Mouse (Mus musculus) limb, embryonic 14.5 days (tissue): Measurements from ENCODE around the gene Slc36a2. TPM values are rescaled to one million over a fixed set of nuclear protein-coding genes. Genes with fewer than 3 reads are reported as not detected.

Experiments used
- ATAC-seq: fragments of 200-750 bp; cut with Nextera tagmentation; 2 replicates; pipeline ENCODE4 v1.8.0; 2017; ENCODE audit warnings: low read depth, moderate number of reproducible peaks, moderate TSS enrichment; ENCODE audit not compliant: low FRiP score
- DNase-seq: peaks from one replicate; pipeline ENCODE4 v3.0.0-alpha.2; 2015; ENCODE audit warnings: low spot score
- H3K27ac ChIP-seq: fragments of 300-500 bp; sonication (generic); replicated peaks from 2 replicates; pipeline ENCODE4 v1.5.1; 2014; ENCODE audit warnings: low read depth, mild to moderate bottlenecking, low read length, moderate library complexity, mixed read lengths
- H3K27me3 ChIP-seq: fragments of 300-500 bp; sonication (generic); 2 replicates; pipeline ENCODE4 v1.6.1; 2014; ENCODE audit warnings: low read length, mixed read lengths; ENCODE audit not compliant: control insufficient read depth, insufficient read depth
- H3K36me3 ChIP-seq: fragments of 300-500 bp; sonication (generic); 2 replicates; pipeline ENCODE4 v1.6.1; 2014; ENCODE audit warnings: mild to moderate bottlenecking, low read length, moderate library complexity, mixed read lengths; ENCODE audit not compliant: control insufficient read depth, insufficient read depth
- H3K4me1 ChIP-seq: fragments of 300-500 bp; sonication (generic); 2 replicates; pipeline ENCODE4 v1.6.1; 2014; ENCODE audit warnings: antibody characterized with exemption, low read length, mixed read lengths; ENCODE audit not compliant: control insufficient read depth, insufficient read depth
- H3K4me2 ChIP-seq: fragments of 300-500 bp; sonication (generic); replicated peaks from 2 replicates; pipeline ENCODE4 v1.6.1; 2014; ENCODE audit warnings: low read depth, mild to moderate bottlenecking, low read length, moderate library complexity; ENCODE audit not compliant: severe bottlenecking
- H3K4me3 ChIP-seq: fragments of 300-500 bp; sonication (generic); replicated peaks from 2 replicates; pipeline ENCODE4 v1.5.1; 2014; ENCODE audit warnings: low read length
- H3K9ac ChIP-seq: fragments of 300-500 bp; sonication (generic); 2 replicates; pipeline ENCODE4 v1.6.1; 2014; ENCODE audit warnings: mild to moderate bottlenecking, low read depth, low read length, moderate library complexity; ENCODE audit not compliant: severe bottlenecking
- H3K9me3 ChIP-seq: fragments of 300-500 bp; sonication (generic); 2 replicates; pipeline ENCODE4 v1.6.1; 2016; ENCODE audit warnings: low read length; ENCODE audit not compliant: control insufficient read depth
- POLR2A ChIP-seq: fragments of 200-500 bp; IDR thresholded peaks from 2 replicates; pipeline ENCODE4 v1.8.0; 2012; ENCODE audit warnings: inconsistent platforms, mild to moderate bottlenecking, moderate library complexity, borderline replicate concordance; ENCODE audit not compliant: insufficient read depth, insufficient read length; ENCODE audit errors: extremely low read depth
- WGBS: fragments of 180-500 bp; shearing (Covaris S2); extraction: QIAGEN DNeasy Blood & Tissue Kit; methylation state at CpG from one replicate; pipeline ENCODE4 v1.1.7; 2014; 5-methylcytosine and 5-hydroxymethylcytosine counted together
- polyA plus RNA-seq, 2 experiments: library from polyadenylated mRNA; depleted of rRNA in 1 of 2; stranded (reverse) in 1 of 2; unstranded in 1 of 2; fragments of >200 nt; fragmentation: Nextera tagmentation in 1 of 2; extraction: Ambion mirVana in 1 of 2; gene quantifications; 2 replicates each; pipeline versions ENCODE4 v1.2.1 to v1.2.3; 2012 to 2014

The Slc36a2 gene
- polyA plus RNA-seq, 2 experiments: 1.4 to 1.7 TPM

GRCm38 (mm10) chr11:55168914-55169313 lies 16.0 kb downstream of the Slc36a2 start:
- Histone ChIP-seq H3K27ac (no peak overlapping the region), H3K4me1 (no peaks in the 10 kb centered on the region), H3K36me3 (no peaks in the 10 kb centered on the region), H3K9ac (no peak overlapping the region), H3K4me3 (no peak overlapping the region), H3K4me2 (no peak overlapping the region), H3K9me3 (no peaks in the 10 kb centered on the region), H3K27me3 (no peaks in the 10 kb centered on the region)
- ATAC-seq (no peak), DNase-seq (no peak)
- no peak for TF ChIP-seq POLR2A
- WGBS: 83% methylated on average over 6 of the region's 6 CpGs

GRCm38 (mm10) chr11:55168504-55168903 lies 16.4 kb downstream of the Slc36a2 start:
- Histone ChIP-seq H3K4me3 (no peak overlapping the region), H3K27me3 (no peaks in the 10 kb centered on the region), H3K4me2 (no peak overlapping the region), H3K27ac (no peak overlapping the region), H3K4me1 (no peaks in the 10 kb centered on the region), H3K9me3 (no peaks in the 10 kb centered on the region), H3K9ac (no peak overlapping the region), H3K36me3 (no peaks in the 10 kb centered on the region)
- 87% methylated on average over 4 of the region's 4 CpGs for whole genome bisulfite sequencing
- no peak for TF ChIP-seq POLR2A
- DNase-seq (no peak), ATAC-seq (no peak)

- H3K27ac ChIP-seq: no peak overlapping the region
- ATAC-seq: no peak
These were observed 19.1 kb downstream of the Slc36a2 start for GRCm38 (mm10) chr11:55165748-55166147.

GRCm38 (mm10) chr11:55164723-55165122 lies 20.2 kb downstream of the Slc36a2 start:
- DNase-seq (no peak), ATAC-seq (no peak)
- 43% methylated on average over 3 of the region's 3 CpGs for WGBS
- no peaks in the 10 kb centered on the region for H3K9me3 ChIP-seq
- H3K27me3 ChIP-seq: no peaks in the 10 kb centered on the region
- H3K4me1 ChIP-seq: no peaks in the 10 kb centered on the region
- no peak overlapping the region for H3K4me2 ChIP-seq
- no peak overlapping the region for H3K9ac ChIP-seq
- H3K36me3 ChIP-seq: no peaks in the 10 kb centered on the region
- H3K4me3 ChIP-seq: no peak overlapping the region
- no peak overlapping the region for H3K27ac ChIP-seq
- TF ChIP-seq POLR2A: no peak

More at GRCm38 (mm10) chr11:55165748-55166147, 19.1 kb downstream of the Slc36a2 start:
- no peaks in the 10 kb centered on the region for H3K9me3 ChIP-seq
- no peaks in the 10 kb centered on the region for H3K36me3 ChIP-seq
- no peaks in the 10 kb centered on the region for H3K4me1 ChIP-seq
- no peak overlapping the region for H3K4me3 ChIP-seq
- DNase-seq: no peak
- no peak overlapping the region for H3K4me2 ChIP-seq
- H3K27me3 ChIP-seq: no peaks in the 10 kb centered on the region
- no peak overlapping the region for H3K9ac ChIP-seq
- WGBS: 88% methylated on average over 7 of the region's 7 CpGs
- TF ChIP-seq POLR2A: no peak

GRCm38 (mm10) chr11:55162670-55163069 lies 22.2 kb downstream of the Slc36a2 start:
- no peak for ATAC-seq

GRCm38 (mm10) chr11:55158785-55159359 lies 26.0 kb downstream of the Slc36a2 start:
- ATAC-seq: no peak
- TF ChIP-seq POLR2A: no peak
- H3K27me3 ChIP-seq: no peaks in the 10 kb centered on the region
- H3K9me3 ChIP-seq: no peaks in the 10 kb centered on the region
- no peak overlapping the region for H3K9ac ChIP-seq
- DNase-seq: peak; percentile 64
- H3K4me3 ChIP-seq: no peak overlapping the region
- H3K27ac ChIP-seq: no peak overlapping the region
- H3K4me1 ChIP-seq: no peaks in the 10 kb centered on the region
- no peak overlapping the region for H3K4me2 ChIP-seq
- WGBS: 55% methylated on average over 13 of the region's 13 CpGs
- no peaks in the 10 kb centered on the region for H3K36me3 ChIP-seq

More at GRCm38 (mm10) chr11:55162670-55163069, 22.2 kb downstream of the Slc36a2 start:
- Histone ChIP-seq H3K4me3 (no peak overlapping the region), H3K4me1 (no peaks in the 10 kb centered on the region), H3K9me3 (no peaks in the 10 kb centered on the region), H3K27me3 (no peaks in the 10 kb centered on the region), H3K36me3 (no peaks in the 10 kb centered on the region), H3K4me2 (no peak overlapping the region), H3K27ac (no peak overlapping the region), H3K9ac (no peak overlapping the region)
- TF ChIP-seq POLR2A: no peak
- 46% methylated on average over 9 of the region's 9 CpGs for WGBS
- no peak for DNase-seq
